Comparison of ENCODE assay signal across 19 mouse cellular contexts in the genomic region with DNA sequence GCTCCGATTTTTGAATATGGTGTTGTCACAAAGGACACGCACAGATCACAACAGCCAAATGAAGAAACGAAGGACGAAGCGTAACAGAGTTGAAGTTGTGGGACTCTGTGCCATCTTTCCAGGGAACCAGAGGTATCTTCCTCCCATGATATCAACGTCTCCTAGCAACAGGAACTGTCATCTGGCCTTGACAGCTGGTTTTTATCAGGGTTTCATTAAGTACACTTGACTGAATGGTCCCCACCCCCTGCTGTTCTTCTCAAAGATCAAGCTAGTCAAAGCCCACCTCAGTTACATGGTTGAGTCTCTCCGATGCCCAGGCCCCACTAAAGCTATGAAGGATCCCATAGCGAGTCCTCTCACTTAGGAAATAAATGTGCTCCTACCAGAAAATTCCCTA. TPM values are rescaled to one million over a fixed set of nuclear protein-coding genes. Genes with fewer than 3 reads are reported as not detected.
DNase-seq lines count a peak whose midpoint lies in the region; ATAC-seq lines count a peak whose summit lies in the region.
"Had no signal": no experiment of that assay in that cellular context is flagged by ENCODE, and none has a peak within 500 bp of the region (broad histone marks: within the 10 kb centered on the region; RNA-seq: fewer than 3 reads in every experiment).

No protein-coding gene starts in this region.

- no peaks in the 10 kb centered on the region for H3K27me3 ChIP-seq in heart, embryonic 10.5 days (ENCODE audit: insufficient read depth, poor library complexity, severe bottlenecking)
- no peaks in the 10 kb centered on the region for H3K27me3 ChIP-seq in heart, embryonic 16.5 days (ENCODE audit: control insufficient read depth, insufficient read depth, low read length)
- H3K27me3 ChIP-seq: forebrain, embryonic 15.5 days; heart, embryonic 15.5 days; hindbrain, embryonic 15.5 days had no signal

- 71% methylated on average over 8 of the region's 8 CpGs for WGBS in heart, embryonic 10.5 days
- 76% methylated on average over 8 of the region's 8 CpGs for WGBS in heart, embryonic 16.5 days

- DNase-seq in embryo, embryonic 10.5 days (ENCODE audit: low spot score), result peak; percentile 46
- no peak for DNase-seq in embryo, embryonic 9.5 days (ENCODE audit: extremely low spot score)
- DNase-seq in heart, embryonic 10.5 days (ENCODE audit: low spot score), result no peak
- no peak for DNase-seq in heart, postnatal 25 days (ENCODE audit: low spot score)
- no peak for DNase-seq in heart, adult 9 months (ENCODE audit: low spot score in 2 of 2)
- DNase-seq in retina, embryonic 14.5 days (ENCODE audit: low spot score), result peak; percentile 54
- no peak for DNase-seq in spleen, postnatal 36 days (ENCODE audit: low spot score in 2 of 2)
- DNase-seq: adrenal gland, adult 8-10 months; adrenal gland, postnatal 36 days; cerebellum, adult 2 months; cerebellum, postnatal 10 days; gastrocnemius, postnatal 14 days; kidney, adult 2 months had no signal

- 0 out of 2 replicates have a peak overlapping the region, but pooled peaks have one; percentile 18 for H3K27ac ChIP-seq in heart, embryonic 10.5 days
- peak overlapping the region; percentile 12; the same call in 1 of the 2 replicates for H3K27ac ChIP-seq in heart, embryonic 16.5 days (ENCODE audit: low read length)
- H3K27ac ChIP-seq: embryonic facial prominence, embryonic 10.5 days; forebrain, embryonic 15.5 days; hindbrain, embryonic 15.5 days had no signal

- intact Hi-C loops in heart, postnatal 25 days (cut with DNase I), result no loop called here

- H3K4me3 ChIP-seq in heart, embryonic 10.5 days, result no peak overlapping the region
- H3K4me3 ChIP-seq in heart, embryonic 16.5 days (ENCODE audit: low read length), result no peak overlapping the region
- H3K4me3 ChIP-seq: embryonic facial prominence, embryonic 10.5 days; forebrain, embryonic 15.5 days; heart, embryonic 15.5 days; hindbrain, embryonic 15.5 days had no signal

- no peaks in the 10 kb centered on the region for H3K9me3 ChIP-seq in heart, embryonic 10.5 days
- H3K9me3 ChIP-seq in heart, embryonic 16.5 days (replicated peaks; ENCODE audit: control insufficient read depth, low read length), result no peaks in the 10 kb centered on the region
- H3K9me3 ChIP-seq: embryonic facial prominence, embryonic 10.5 days; forebrain, embryonic 15.5 days; heart, embryonic 15.5 days; hindbrain, embryonic 15.5 days had no signal

- H3K4me1 ChIP-seq in heart, embryonic 10.5 days, result peaks cover 68% of the 10 kb centered on the region
- H3K4me1 ChIP-seq in heart, embryonic 16.5 days (ENCODE audit: control insufficient read depth, insufficient read depth, low read length), result peaks cover 47% of the 10 kb centered on the region

- no peak overlapping the region for H3K9ac ChIP-seq in heart, embryonic 16.5 days (ENCODE audit: low read length)
- H3K9ac ChIP-seq: forebrain, embryonic 15.5 days; heart, embryonic 15.5 days; hindbrain, embryonic 15.5 days had no signal

- H3K36me3 ChIP-seq in heart, embryonic 10.5 days, result 0 out of 2 replicates have a peak, but pooled peaks cover 4% of the 10 kb centered on the region
- H3K36me3 ChIP-seq in heart, embryonic 16.5 days (ENCODE audit: control insufficient read depth, insufficient read depth), result no peaks in the 10 kb centered on the region
- H3K36me3 ChIP-seq: embryonic facial prominence, embryonic 10.5 days; forebrain, embryonic 15.5 days; heart, embryonic 15.5 days; hindbrain, embryonic 15.5 days had no signal

- no peak for ATAC-seq in heart, embryonic 16.5 days (replicated peaks; ENCODE audit: extremely low read depth, insufficient read depth, low FRiP score)
- ATAC-seq: forebrain, embryonic 15.5 days; intestine, embryonic 16.5 days had no signal

- no peak overlapping the region for H3K4me2 ChIP-seq in heart, embryonic 16.5 days (ENCODE audit: low read depth, low read length)
- H3K4me2 ChIP-seq: forebrain, embryonic 15.5 days; hindbrain, embryonic 15.5 days had no signal

RNA-seq across cellular contexts. Expression of a gene that starts 47.4 kb away (rescaled TPM):
- 62.6 and 85.3 TPM in 2 replicates for polyA plus RNA-seq in heart, embryonic 10.5 days (2016; fragmentation: Nextera tagmentation; extraction: Ambion mirVana)
- total RNA-seq in heart, postnatal 25 days (2021), result 100 to 1,000 TPM; 173 to 205 TPM
- polyA plus RNA-seq in heart, embryonic 16.5 days (2015; fragmentation: Nextera tagmentation; extraction: Ambion mirVana), result 73.8 and 85.3 TPM in 2 replicates

Comparison
In these comparisons a context has a peak if more than half of its experiments do, and no peak if none do; other contexts are left out.
1. DNase-seq: peak in embryo, embryonic 10.5 days (single experiment) and retina, embryonic 14.5 days (single experiment); none in embryo, embryonic 9.5 days (single experiment), heart, embryonic 10.5 days (single experiment), heart, postnatal 25 days (single experiment), heart, adult 9 months (0 of 2) and spleen, postnatal 36 days (0 of 2).